Mouse (Mus musculus): ENCODE measurements around the gene Tnfrsf4. TPM values are rescaled to one million over a fixed set of nuclear protein-coding genes. Genes with fewer than 3 reads are reported as not detected.
A peak's percentile ranks its signal among the peaks of the same experiment; 100 is the strongest.

The Tnfrsf4 gene
- polyA plus RNA-seq, 1 experiment from 2014 or later = 1.1 TPM

- Histone ChIP-seq H3K4me3 (ENCODE audit: low read depth, low read length) (no peak overlapping the region), H3K9ac (ENCODE audit: low read length) (no peak overlapping the region), H3K4me2 (no peak overlapping the region), H3K4me1 (ENCODE audit: control insufficient read depth, insufficient read depth, low read length) (peaks cover 21% of the 10 kb centered on the region), H3K27ac (ENCODE audit: low read depth, low read length) (no peak overlapping the region), H3K36me3 (ENCODE audit: control insufficient read depth, insufficient read depth, low read length) (no peaks in the 10 kb centered on the region), H3K27me3 (ENCODE audit: control insufficient read depth, insufficient read depth, low read length) (peaks cover 24% of the 10 kb centered on the region), H3K9me3 (ENCODE audit: control insufficient read depth, low read length) (no peaks in the 10 kb centered on the region)
- no peak for ATAC-seq (ENCODE audit: low FRiP score)
- WGBS = 51% methylated on average over 6 of the region's 6 CpGs
- no peak for DNase-seq (ENCODE audit: low spot score, missing footprints)
Observed at GRCm38 (mm10) chr4:156033476-156034119, 20.0 kb downstream of the Tnfrsf4 start.

- DNase-seq (ENCODE audit: low spot score, missing footprints) = no peak
- no peak overlapping the region for H3K9ac ChIP-seq (ENCODE audit: low read length)
- H3K4me3 ChIP-seq (ENCODE audit: low read depth, low read length) = no peak overlapping the region
- no peaks in the 10 kb centered on the region for H3K9me3 ChIP-seq (ENCODE audit: control insufficient read depth, low read length)
- no peak overlapping the region for H3K4me2 ChIP-seq
- WGBS = 55% methylated on average over 4 of the region's 4 CpGs
- no peak overlapping the region for H3K27ac ChIP-seq (ENCODE audit: low read depth, low read length)
- H3K27me3 ChIP-seq (ENCODE audit: control insufficient read depth, insufficient read depth, low read length) = peaks cover 24% of the 10 kb centered on the region
- ATAC-seq (ENCODE audit: low FRiP score) = no peak
- no peaks in the 10 kb centered on the region for H3K36me3 ChIP-seq (ENCODE audit: control insufficient read depth, insufficient read depth, low read length)
- H3K4me1 ChIP-seq (ENCODE audit: control insufficient read depth, insufficient read depth, low read length) = peaks cover 21% of the 10 kb centered on the region
Observed at GRCm38 (mm10) chr4:156034301-156034700, 20.7 kb downstream of the Tnfrsf4 start.

- DNase-seq (ENCODE audit: low spot score, missing footprints) (peak; percentile 90), ATAC-seq (ENCODE audit: low FRiP score) (no peak)
- H3K9ac ChIP-seq (ENCODE audit: low read length) = peak overlapping the region; percentile 39; the same call in 1 of the 2 replicates
- H3K27ac ChIP-seq (ENCODE audit: low read depth, low read length) = no peak overlapping the region
- 2% methylated on average over 25 of the region's 25 CpGs for WGBS
- no peaks in the 10 kb centered on the region for H3K36me3 ChIP-seq (ENCODE audit: control insufficient read depth, insufficient read depth, low read length)
- H3K27me3 ChIP-seq (ENCODE audit: control insufficient read depth, insufficient read depth, low read length) = peaks cover 24% of the 10 kb centered on the region
- H3K4me1 ChIP-seq (ENCODE audit: control insufficient read depth, insufficient read depth, low read length) = peaks cover 21% of the 10 kb centered on the region
- H3K4me3 ChIP-seq (ENCODE audit: low read depth, low read length) = peak overlapping the region; percentile 22
- H3K9me3 ChIP-seq (ENCODE audit: control insufficient read depth, low read length) = no peaks in the 10 kb centered on the region
- H3K4me2 ChIP-seq = peak overlapping the region; percentile 31
Observed at GRCm38 (mm10) chr4:156034901-156035300, 21.3 kb downstream of the Tnfrsf4 start.

- H3K9ac ChIP-seq (ENCODE audit: low read length) = no peak overlapping the region
- H3K27ac ChIP-seq (ENCODE audit: low read depth, low read length) = no peak overlapping the region
- no peak overlapping the region for H3K4me3 ChIP-seq (ENCODE audit: low read depth, low read length)
- WGBS = 71% methylated on average over 5 of the region's 5 CpGs
- no peaks in the 10 kb centered on the region for H3K9me3 ChIP-seq (ENCODE audit: control insufficient read depth, low read length)
- H3K27me3 ChIP-seq (ENCODE audit: control insufficient read depth, insufficient read depth, low read length) = no peaks in the 10 kb centered on the region
- H3K4me2 ChIP-seq = no peak overlapping the region
- no peaks in the 10 kb centered on the region for H3K36me3 ChIP-seq (ENCODE audit: control insufficient read depth, insufficient read depth, low read length)
- no peak for DNase-seq (ENCODE audit: low spot score, missing footprints)
- H3K4me1 ChIP-seq (ENCODE audit: control insufficient read depth, insufficient read depth, low read length) = no peaks in the 10 kb centered on the region
- no peak for ATAC-seq (ENCODE audit: low FRiP score)
Observed at GRCm38 (mm10) chr4:156044754-156045153, 31.1 kb downstream of the Tnfrsf4 start.

- Histone ChIP-seq H3K9ac (ENCODE audit: low read length) (no peak overlapping the region), H3K36me3 (ENCODE audit: control insufficient read depth, insufficient read depth, low read length) (no peaks in the 10 kb centered on the region), H3K27ac (ENCODE audit: low read depth, low read length) (no peak overlapping the region), H3K4me3 (ENCODE audit: low read depth, low read length) (no peak overlapping the region), H3K9me3 (ENCODE audit: control insufficient read depth, low read length) (no peaks in the 10 kb centered on the region), H3K4me1 (ENCODE audit: control insufficient read depth, insufficient read depth, low read length) (no peaks in the 10 kb centered on the region), H3K27me3 (ENCODE audit: control insufficient read depth, insufficient read depth, low read length) (no peaks in the 10 kb centered on the region), H3K4me2 (no peak overlapping the region)
- ATAC-seq (ENCODE audit: low FRiP score) (no peak), DNase-seq (ENCODE audit: low spot score, missing footprints) (no peak)
- 85% methylated on average over 3 of the region's 3 CpGs for WGBS
Observed at GRCm38 (mm10) chr4:156049779-156050178, 36.1 kb downstream of the Tnfrsf4 start.

- H3K4me2 ChIP-seq = no peak overlapping the region
- H3K4me3 ChIP-seq (ENCODE audit: low read depth, low read length) = no peak overlapping the region
- no peak for ATAC-seq (ENCODE audit: low FRiP score)
- no peak for DNase-seq (ENCODE audit: low spot score, missing footprints)
- H3K9me3 ChIP-seq (ENCODE audit: control insufficient read depth, low read length) = no peaks in the 10 kb centered on the region
- H3K36me3 ChIP-seq (ENCODE audit: control insufficient read depth, insufficient read depth, low read length) = no peaks in the 10 kb centered on the region
- H3K4me1 ChIP-seq (ENCODE audit: control insufficient read depth, insufficient read depth, low read length) = no peaks in the 10 kb centered on the region
- 71% methylated on average over 6 of the region's 6 CpGs for WGBS
- no peak overlapping the region for H3K9ac ChIP-seq (ENCODE audit: low read length)
- no peaks in the 10 kb centered on the region for H3K27me3 ChIP-seq (ENCODE audit: control insufficient read depth, insufficient read depth, low read length)
- no peak overlapping the region for H3K27ac ChIP-seq (ENCODE audit: low read depth, low read length)
Observed at GRCm38 (mm10) chr4:156050391-156050980, 36.8 kb downstream of the Tnfrsf4 start.

GRCm38 (mm10) chr4:156053113-156053512 is 39.5 kb downstream of the Tnfrsf4 start:
- no peak for ATAC-seq (ENCODE audit: low FRiP score)
- no peak for DNase-seq (ENCODE audit: low spot score, missing footprints)
- Histone ChIP-seq H3K4me3 (ENCODE audit: low read depth, low read length) (no peak overlapping the region), H3K4me2 (no peak overlapping the region), H3K36me3 (ENCODE audit: control insufficient read depth, insufficient read depth, low read length) (no peaks in the 10 kb centered on the region), H3K4me1 (ENCODE audit: control insufficient read depth, insufficient read depth, low read length) (no peaks in the 10 kb centered on the region), H3K27me3 (ENCODE audit: control insufficient read depth, insufficient read depth, low read length) (no peaks in the 10 kb centered on the region), H3K9ac (ENCODE audit: low read length) (no peak overlapping the region), H3K9me3 (ENCODE audit: control insufficient read depth, low read length) (no peaks in the 10 kb centered on the region), H3K27ac (ENCODE audit: low read depth, low read length) (no peak overlapping the region)
- WGBS = 93% methylated on average over 4 of the region's 4 CpGs

GRCm38 (mm10) chr4:156054130-156054529 is 40.5 kb downstream of the Tnfrsf4 start:
- H3K4me2 ChIP-seq = no peak overlapping the region
- ATAC-seq (ENCODE audit: low FRiP score) = no peak
- H3K9me3 ChIP-seq (ENCODE audit: control insufficient read depth, low read length) = no peaks in the 10 kb centered on the region
- no peak overlapping the region for H3K4me3 ChIP-seq (ENCODE audit: low read depth, low read length)
- H3K36me3 ChIP-seq (ENCODE audit: control insufficient read depth, insufficient read depth, low read length) = no peaks in the 10 kb centered on the region
- DNase-seq (ENCODE audit: low spot score, missing footprints) = no peak
- no peak overlapping the region for H3K27ac ChIP-seq (ENCODE audit: low read depth, low read length)
- WGBS = 83% methylated on average over 4 of the region's 4 CpGs
- no peak overlapping the region for H3K9ac ChIP-seq (ENCODE audit: low read length)
- H3K27me3 ChIP-seq (ENCODE audit: control insufficient read depth, insufficient read depth, low read length) = no peaks in the 10 kb centered on the region
- H3K4me1 ChIP-seq (ENCODE audit: control insufficient read depth, insufficient read depth, low read length) = no peaks in the 10 kb centered on the region

- no peak overlapping the region for H3K4me2 ChIP-seq
- H3K27ac ChIP-seq (ENCODE audit: low read depth, low read length) = no peak overlapping the region
- H3K36me3 ChIP-seq (ENCODE audit: control insufficient read depth, insufficient read depth, low read length) = no peaks in the 10 kb centered on the region
- 93% methylated on average over 6 of the region's 6 CpGs for WGBS
- no peaks in the 10 kb centered on the region for H3K9me3 ChIP-seq (ENCODE audit: control insufficient read depth, low read length)
- no peak for DNase-seq (ENCODE audit: low spot score, missing footprints)
- H3K9ac ChIP-seq (ENCODE audit: low read length) = no peak overlapping the region
- no peak for ATAC-seq (ENCODE audit: low FRiP score)
- no peaks in the 10 kb centered on the region for H3K4me1 ChIP-seq (ENCODE audit: control insufficient read depth, insufficient read depth, low read length)
- H3K4me3 ChIP-seq (ENCODE audit: low read depth, low read length) = no peak overlapping the region
- no peaks in the 10 kb centered on the region for H3K27me3 ChIP-seq (ENCODE audit: control insufficient read depth, insufficient read depth, low read length)
Observed at GRCm38 (mm10) chr4:156054606-156055005, 41.0 kb downstream of the Tnfrsf4 start.
